In the genomic region with DNA sequence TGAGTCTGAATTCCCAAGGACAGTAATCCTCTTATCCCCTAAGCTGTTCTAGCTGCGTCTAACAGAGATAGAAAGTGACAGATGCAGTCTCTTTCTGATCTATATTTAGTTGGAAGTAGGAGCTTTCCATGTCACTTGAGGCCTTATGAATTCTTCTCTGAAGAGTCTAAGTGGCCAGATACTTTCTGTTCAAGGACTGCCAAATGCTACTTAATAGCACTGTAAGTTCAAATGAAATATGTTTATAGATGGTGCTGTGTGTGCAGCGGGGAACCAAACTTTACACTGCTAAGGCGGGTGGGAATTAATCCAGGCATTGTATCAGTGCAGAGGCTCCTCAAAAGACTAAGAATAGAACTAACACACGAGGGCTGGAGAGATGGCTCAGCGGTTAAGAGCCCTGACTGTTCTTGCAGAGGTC, we compare ENCODE assay signal across 20 mouse cellular contexts. TPM values are rescaled to one million over a fixed set of nuclear protein-coding genes. Genes with fewer than 3 reads are reported as not detected.
DNase-seq lines count a peak whose midpoint lies in the region; ATAC-seq lines count a peak whose summit lies in the region.
"Had no signal": no experiment of that assay in that cellular context is flagged by ENCODE, and none has a peak within 500 bp of the region (broad histone marks: within the 10 kb centered on the region; RNA-seq: fewer than 3 reads in every experiment).

No protein-coding gene starts in this region.

- intact Hi-C loops in heart, postnatal 25 days (cut with DNase I) = no loop called here

- H3K36me3 ChIP-seq in heart, embryonic 11.5 days (ENCODE audit: control insufficient read depth, insufficient read depth, low read length) = peaks cover 3% of the 10 kb centered on the region; the same call in 1 of the 2 replicates
- no peaks in the 10 kb centered on the region; the same call in 1 of the 2 replicates for H3K36me3 ChIP-seq in midbrain, embryonic 11.5 days (ENCODE audit: control insufficient read depth, insufficient read depth, low read length)
- peaks cover 41% of the 10 kb centered on the region for H3K36me3 ChIP-seq in midbrain, embryonic 10.5 days
- peaks cover 14% of the 10 kb centered on the region for H3K36me3 ChIP-seq in midbrain, embryonic 16.5 days (ENCODE audit: control insufficient read depth, insufficient read depth, low read length)

- WGBS in heart, embryonic 11.5 days (ENCODE audit: insufficient replicate concordance) = 56% methylated on average over 5 of the region's 5 CpGs
- WGBS in midbrain, embryonic 11.5 days = 32% methylated on average over 5 of the region's 5 CpGs
- WGBS in midbrain, embryonic 10.5 days = 38% methylated on average over 5 of the region's 5 CpGs
- WGBS in midbrain, embryonic 16.5 days = 23% methylated on average over 5 of the region's 5 CpGs

- ATAC-seq in heart, embryonic 11.5 days (replicated peaks; ENCODE audit: insufficient number of reproducible peaks, low FRiP score, low TSS enrichment) = no peak
- ATAC-seq in midbrain, embryonic 11.5 days (ENCODE audit: low FRiP score) = 0 out of 2 replicates have a peak, but pooled peaks have one; percentile 22
- ATAC-seq in midbrain, embryonic 16.5 days = peak; percentile 48
- ATAC-seq: forebrain, embryonic 15.5 days; intestine, postnatal 0 days; liver, embryonic 12.5 days had no signal

- DNase-seq in heart, postnatal 25 days (ENCODE audit: low spot score) = no peak
- DNase-seq in midbrain, embryonic 11.5 days (ENCODE audit: low spot score, missing footprints) = no peak
- no peak for DNase-seq in midbrain, embryonic 10.5 days (ENCODE audit: low spot score)
- DNase-seq in ovary, postnatal 10 days (ENCODE audit: low spot score) = no peak
- DNase-seq in thymus, postnatal 10 days (ENCODE audit: low spot score in 2 of 2) = no peak
- DNase-seq: adrenal gland, postnatal 14 days; cerebellum, adult 9-10 months; gastrocnemius, postnatal 25 days; kidney, postnatal 10 days; layer of hippocampus, adult 9-11 months; right cerebral cortex, postnatal 4 days; thymus, adult 18-20 months had no signal

- H3K4me2 ChIP-seq in heart, embryonic 11.5 days = no peak overlapping the region
- no peak overlapping the region for H3K4me2 ChIP-seq in midbrain, embryonic 11.5 days
- no peak overlapping the region for H3K4me2 ChIP-seq in midbrain, embryonic 16.5 days (ENCODE audit: low read length)
- H3K4me2 ChIP-seq: forebrain, embryonic 15.5 days; hindbrain, embryonic 13.5 days; liver, embryonic 12.5 days had no signal

- H3K4me3 ChIP-seq in heart, embryonic 11.5 days (ENCODE audit: low read depth, low read length) = no peak overlapping the region
- H3K4me3 ChIP-seq in midbrain, embryonic 11.5 days (ENCODE audit: low read depth, low read length) = no peak overlapping the region
- no peak overlapping the region for H3K4me3 ChIP-seq in midbrain, embryonic 10.5 days
- no peak overlapping the region for H3K4me3 ChIP-seq in midbrain, embryonic 16.5 days (ENCODE audit: low read depth, low read length)
- H3K4me3 ChIP-seq: forebrain, embryonic 15.5 days; hindbrain, embryonic 13.5 days; liver, embryonic 12.5 days had no signal

- H3K27ac ChIP-seq in heart, embryonic 11.5 days (ENCODE audit: low read depth, low read length) = peak overlapping the region; percentile 55
- H3K27ac ChIP-seq in midbrain, embryonic 11.5 days (ENCODE audit: low read depth, low read length) = no peak overlapping the region
- no peak overlapping the region for H3K27ac ChIP-seq in midbrain, embryonic 10.5 days (replicated peaks)
- no peak overlapping the region for H3K27ac ChIP-seq in midbrain, embryonic 16.5 days (ENCODE audit: low read length)
- H3K27ac ChIP-seq: forebrain, embryonic 15.5 days; hindbrain, embryonic 13.5 days; liver, embryonic 12.5 days had no signal

- H3K4me1 ChIP-seq in heart, embryonic 11.5 days (ENCODE audit: control insufficient read depth, insufficient read depth, low read length) = peaks cover 6% of the 10 kb centered on the region; the same call in 1 of the 2 replicates
- no peaks in the 10 kb centered on the region for H3K4me1 ChIP-seq in midbrain, embryonic 11.5 days (ENCODE audit: control insufficient read depth, insufficient read depth, low read length)
- peaks cover 11% of the 10 kb centered on the region; the same call in 1 of the 2 replicates for H3K4me1 ChIP-seq in midbrain, embryonic 10.5 days
- no peaks in the 10 kb centered on the region for H3K4me1 ChIP-seq in midbrain, embryonic 16.5 days (ENCODE audit: control insufficient read depth, insufficient read depth, low read length)
- H3K4me1 ChIP-seq: forebrain, embryonic 15.5 days; hindbrain, embryonic 13.5 days; liver, embryonic 12.5 days had no signal

- H3K27me3 ChIP-seq in heart, embryonic 11.5 days (ENCODE audit: control insufficient read depth, insufficient read depth, low read length) = no peaks in the 10 kb centered on the region
- no peaks in the 10 kb centered on the region for H3K27me3 ChIP-seq in midbrain, embryonic 11.5 days (ENCODE audit: control insufficient read depth, insufficient read depth, low read length)
- no peaks in the 10 kb centered on the region for H3K27me3 ChIP-seq in midbrain, embryonic 10.5 days (ENCODE audit: low read depth, poor library complexity, severe bottlenecking)
- H3K27me3 ChIP-seq in midbrain, embryonic 16.5 days (ENCODE audit: control insufficient read depth, insufficient read depth, low read depth, low read length) = no peaks in the 10 kb centered on the region
- H3K27me3 ChIP-seq: forebrain, embryonic 15.5 days; hindbrain, embryonic 13.5 days; liver, embryonic 12.5 days had no signal

- no peaks in the 10 kb centered on the region for H3K9me3 ChIP-seq in heart, embryonic 11.5 days (replicated peaks; ENCODE audit: control insufficient read depth, low read length)
- no peaks in the 10 kb centered on the region for H3K9me3 ChIP-seq in midbrain, embryonic 11.5 days (ENCODE audit: control insufficient read depth, low read length)
- H3K9me3 ChIP-seq in midbrain, embryonic 10.5 days (replicated peaks) = no peaks in the 10 kb centered on the region
- H3K9me3 ChIP-seq in midbrain, embryonic 16.5 days (replicated peaks; ENCODE audit: control insufficient read depth, low read length, poor library complexity, severe bottlenecking) = no peaks in the 10 kb centered on the region
- H3K9me3 ChIP-seq: forebrain, embryonic 15.5 days; G1E; hindbrain, embryonic 13.5 days; liver, embryonic 12.5 days had no signal

- no peak overlapping the region for H3K9ac ChIP-seq in heart, embryonic 11.5 days (ENCODE audit: low read depth, low read length)
- H3K9ac ChIP-seq in midbrain, embryonic 11.5 days (ENCODE audit: low read length) = no peak overlapping the region
- no peak overlapping the region for H3K9ac ChIP-seq in midbrain, embryonic 16.5 days (ENCODE audit: low read depth, low read length)
- H3K9ac ChIP-seq: forebrain, embryonic 15.5 days; hindbrain, embryonic 13.5 days; liver, embryonic 12.5 days had no signal

RNA-seq across cellular contexts. Expression of a gene that starts 9.6 kb away (rescaled TPM):
- not detected in 2 replicates for polyA plus RNA-seq in heart, embryonic 11.5 days (2014; fragmentation: Nextera tagmentation; extraction: Ambion mirVana)
- not detected for total RNA-seq in heart, postnatal 25 days (2021)
- not detected in 2 replicates for polyA plus RNA-seq in midbrain, embryonic 11.5 days (2014; fragmentation: Nextera tagmentation; extraction: Ambion mirVana)
- polyA plus RNA-seq in midbrain, embryonic 10.5 days (2016; fragmentation: Nextera tagmentation; extraction: Ambion mirVana) = not detected in 2 replicates
- polyA plus RNA-seq in midbrain, embryonic 16.5 days (2015; fragmentation: Nextera tagmentation; extraction: Ambion mirVana) = 1.4 and 1.5 TPM in 2 replicates
- total RNA-seq: adrenal gland, postnatal 14 days; G1E; gastrocnemius, postnatal 25 days; megakaryocyte progenitor cell, adult 5-6 weeks had no signal
- polyA plus RNA-seq: G1E; intestine, postnatal 0 days; liver, embryonic 12.5 days had no signal

RNA-seq across cellular contexts. Expression of a gene that starts 16.2 kb away (rescaled TPM):
- 15.9 and 17.8 TPM in 2 replicates for polyA plus RNA-seq in heart, embryonic 11.5 days (2014; fragmentation: Nextera tagmentation; extraction: Ambion mirVana)
- total RNA-seq in heart, postnatal 25 days (2021) = 10 to 100 TPM; 15.3 to 15.8 TPM
- polyA plus RNA-seq in midbrain, embryonic 11.5 days (2014; fragmentation: Nextera tagmentation; extraction: Ambion mirVana) = 11.2 and 12.0 TPM in 2 replicates
- 12.0 and 12.3 TPM in 2 replicates for polyA plus RNA-seq in midbrain, embryonic 10.5 days (2016; fragmentation: Nextera tagmentation; extraction: Ambion mirVana)
- polyA plus RNA-seq in midbrain, embryonic 16.5 days (2015; fragmentation: Nextera tagmentation; extraction: Ambion mirVana) = 22.2 and 23.3 TPM in 2 replicates

RNA-seq across cellular contexts. Expression of a gene that starts 21.8 kb away (rescaled TPM):
- 7.6 and 8.0 TPM in 2 replicates for polyA plus RNA-seq in heart, embryonic 11.5 days (2014; fragmentation: Nextera tagmentation; extraction: Ambion mirVana)
- total RNA-seq in heart, postnatal 25 days (2021) = 10 to 100 TPM; 16.3 to 18.3 TPM
- polyA plus RNA-seq in midbrain, embryonic 11.5 days (2014; fragmentation: Nextera tagmentation; extraction: Ambion mirVana) = 6.7 and 6.9 TPM in 2 replicates
- polyA plus RNA-seq in midbrain, embryonic 10.5 days (2016; fragmentation: Nextera tagmentation; extraction: Ambion mirVana) = 4.7 and 6.7 TPM in 2 replicates
- 2.6 and 2.7 TPM in 2 replicates for polyA plus RNA-seq in midbrain, embryonic 16.5 days (2015; fragmentation: Nextera tagmentation; extraction: Ambion mirVana)
